Mouse (Mus musculus) kidney, adult 2 months (tissue): ENCODE results near the gene Cdk5r2.
"Not testable (repeated sequence)": the region's sequence is repeated elsewhere in the genome, so short reads cannot be mapped to it uniquely, and the experiment has no call there.

Source experiments
- CTCF ChIP-seq: fragments of 200-500 bp; conservative IDR thresholded peaks from 2 replicates; pipeline ENCODE4 v1.5.1; 2011; ENCODE audit warnings: low read depth, mild to moderate bottlenecking, control low read depth, low read length, moderate library complexity, mixed read lengths; ENCODE audit not compliant: insufficient read depth, insufficient read length
- POLR2A ChIP-seq: fragments of 200-500 bp; IDR thresholded peaks from one replicate; pipeline ENCODE4 v1.6.1; 2011; ENCODE audit warnings: low read depth, low read length, control low read depth

GRCm38 (mm10) chr1:74823598-74823997 lies 31.1 kb upstream of the Cdk5r2 start:
- TF ChIP-seq POLR2A, CTCF: not testable (repeated sequence)
